Mouse (Mus musculus): ENCODE measurements around the gene Appbp2.

Gene Appbp2

GRCm38 (mm10) chr11:85152256-85152930, 82.5 kb downstream of the Appbp2 start:
- peak; percentile 88 for DNase-seq

DNA sequence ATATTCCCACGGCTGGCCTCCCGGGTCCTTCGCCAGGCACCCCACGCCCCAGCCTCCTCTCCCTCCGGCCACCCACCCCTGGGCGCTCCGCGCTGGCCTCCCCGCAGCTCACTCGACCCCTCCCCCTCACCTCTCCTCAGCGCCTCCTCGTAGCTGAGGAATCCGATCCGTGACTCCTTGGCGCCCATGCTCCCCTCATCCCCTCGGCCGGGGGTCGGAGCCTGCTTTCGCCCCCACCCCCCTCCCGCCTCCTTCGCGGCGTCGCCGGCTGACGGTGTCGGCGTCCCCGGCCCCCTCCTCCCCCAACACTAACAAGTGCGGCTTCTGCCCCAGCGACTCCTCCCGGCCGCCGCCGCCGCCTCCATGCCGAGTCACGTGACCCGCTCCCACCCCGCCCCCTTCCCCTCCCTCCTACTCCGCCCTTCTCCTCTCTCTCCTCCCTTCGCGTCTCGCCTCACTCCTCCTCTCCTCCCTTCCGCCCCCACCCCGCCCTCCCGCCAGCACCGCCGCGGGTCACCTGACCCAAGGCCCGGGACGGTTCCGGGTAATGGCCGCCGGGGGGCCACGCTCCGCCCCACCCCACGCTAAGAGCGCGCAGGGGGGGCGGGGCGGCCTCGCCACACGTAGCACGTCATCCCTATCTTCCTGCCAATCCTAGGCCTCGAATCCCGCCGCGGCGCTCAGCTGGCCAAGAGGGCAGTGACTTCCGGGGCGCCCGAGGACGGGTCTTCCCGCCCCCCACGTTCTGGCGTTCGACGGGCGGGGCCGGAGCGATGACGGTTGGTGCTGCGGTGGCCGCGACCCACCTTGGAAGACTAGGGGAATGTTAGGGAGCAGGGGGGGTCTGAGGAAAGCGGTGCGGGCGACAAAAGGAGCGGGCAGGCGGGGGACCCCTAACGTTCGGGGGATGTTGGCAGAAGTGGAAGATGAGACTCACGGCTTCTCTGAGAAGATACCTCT, 95.1 kb downstream of the Appbp2 start, which contains the start of gene Usp32:
TSS of gene Usp32 (minus strand) at position 581 of the 960 bp plus-strand sequence.
- peak; percentile 100 for DNase-seq

DNA sequence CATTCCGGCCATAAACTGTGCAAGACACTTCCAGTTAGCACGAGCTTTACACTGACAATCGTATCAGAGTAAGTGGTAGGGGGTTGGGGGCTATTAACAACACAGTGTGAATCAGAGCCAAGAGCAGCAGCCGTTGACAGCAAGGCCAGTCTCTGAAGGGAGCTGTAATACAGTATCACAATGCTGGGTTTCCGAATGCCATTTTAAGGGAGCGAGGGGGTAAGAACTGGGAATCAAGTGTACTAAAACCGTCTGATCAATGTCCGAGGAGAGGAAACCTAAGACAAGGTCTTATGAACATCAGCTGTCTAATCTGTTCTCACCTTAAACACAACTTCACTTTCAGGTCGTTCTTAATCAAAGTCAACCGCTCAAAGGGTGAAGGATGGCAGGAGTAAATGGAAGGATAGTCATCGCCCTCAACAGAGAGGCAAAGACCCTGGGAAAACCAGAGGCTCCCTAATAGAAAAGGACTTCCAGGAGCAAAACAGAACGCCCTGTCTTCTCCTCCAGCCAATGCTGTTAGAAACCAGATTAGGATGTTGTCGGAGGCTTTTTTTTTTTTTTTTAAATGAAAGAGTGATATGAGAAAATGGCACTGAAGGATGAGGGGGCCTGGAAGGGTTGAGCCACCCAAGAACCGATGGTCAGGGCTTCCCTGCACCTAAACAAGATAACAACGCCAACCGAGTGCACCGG, 96.0 kb downstream of the Appbp2 start:
- DNase-seq, result no peak

Data from heart, adult 11 months (tissue).